Mouse (Mus musculus) fat pad, adult 2 months (tissue): ENCODE measurements around the gene Gns.

Experiments
- DNase-seq: peaks from one replicate; pipeline ENCODE4 v3.0.0-alpha.2; 2011; ENCODE audit warnings: low read depth, low spot score; ENCODE audit errors: extremely low read depth

The Gns gene

GRCm38 (mm10) chr10:121398599-121398998 lies 33.7 kb downstream of the Gns start:
- DNase-seq: no peak

DNA sequence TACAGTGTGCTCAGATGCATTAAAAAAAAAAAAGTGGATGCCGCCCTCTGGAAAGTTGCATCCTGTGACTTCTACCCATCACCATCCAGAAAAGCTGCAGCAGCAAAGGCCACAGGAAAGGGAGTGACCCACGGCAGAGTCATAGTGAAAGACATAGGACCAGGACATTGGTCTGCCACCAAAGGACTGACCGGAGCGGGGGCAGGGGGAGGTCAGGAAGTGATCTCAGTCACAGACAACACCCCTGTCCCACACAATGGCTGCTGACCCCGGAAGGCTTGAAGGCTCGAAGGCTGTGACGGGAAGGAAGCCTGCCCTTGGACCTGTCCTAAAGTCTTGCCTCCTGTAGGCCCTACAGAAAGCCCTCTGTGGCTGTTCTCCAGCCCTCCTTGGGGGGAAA lies 36.1 kb downstream of the Gns start:
- no peak for DNase-seq

DNA sequence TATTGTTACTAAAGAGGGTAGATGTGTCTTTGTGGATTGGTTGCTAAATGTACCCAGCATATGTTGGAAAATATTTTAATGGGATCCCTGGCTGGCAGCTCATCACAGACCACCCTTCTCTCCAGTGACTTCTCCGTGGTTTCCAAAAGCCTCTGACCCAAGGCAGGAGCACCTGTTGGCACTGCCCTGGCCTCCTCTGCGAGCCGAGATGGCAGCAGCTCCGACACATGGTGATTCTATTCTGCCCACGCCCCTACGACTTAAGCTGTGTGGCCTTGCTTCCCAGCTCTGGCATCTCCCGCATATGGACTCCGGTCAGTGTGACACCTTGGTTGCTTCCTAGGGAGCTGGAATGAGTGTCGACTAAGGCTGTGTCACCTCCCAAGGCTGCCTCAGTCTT lies 38.2 kb downstream of the Gns start:
- DNase-seq: no peak

GRCm38 (mm10) chr10:121403946-121404345 lies 39.1 kb downstream of the Gns start:
- DNase-seq: no peak

GRCm38 (mm10) chr10:121409717-121410116 lies 44.8 kb downstream of the Gns start:
- no peak for DNase-seq

- DNase-seq: no peak
These were observed 47.0 kb downstream of the Gns start for GRCm38 (mm10) chr10:121411721-121412455.

- no peak for DNase-seq
These were observed 47.9 kb downstream of the Gns start for GRCm38 (mm10) chr10:121412824-121413223.

DNA sequence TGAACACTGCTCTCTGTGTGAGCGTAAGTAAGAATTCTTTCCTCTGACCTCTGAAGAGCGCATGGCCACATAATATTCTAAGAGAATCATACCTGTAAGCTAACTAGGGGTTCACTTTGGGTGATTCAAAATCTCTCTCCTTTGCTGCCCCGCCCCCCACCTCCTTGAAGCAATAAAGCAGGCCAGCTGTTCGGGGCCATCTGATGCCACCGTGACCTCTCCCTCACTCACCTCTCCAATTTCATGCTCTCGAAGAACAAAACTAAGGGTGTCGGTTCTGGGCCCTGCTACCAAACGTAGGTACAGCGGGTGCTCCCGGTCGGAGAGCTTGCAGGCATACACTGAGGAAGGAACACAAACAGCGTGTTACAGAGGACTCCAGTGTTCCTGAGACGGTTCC lies 49.2 kb downstream of the Gns start:
- DNase-seq: no peak

DNA sequence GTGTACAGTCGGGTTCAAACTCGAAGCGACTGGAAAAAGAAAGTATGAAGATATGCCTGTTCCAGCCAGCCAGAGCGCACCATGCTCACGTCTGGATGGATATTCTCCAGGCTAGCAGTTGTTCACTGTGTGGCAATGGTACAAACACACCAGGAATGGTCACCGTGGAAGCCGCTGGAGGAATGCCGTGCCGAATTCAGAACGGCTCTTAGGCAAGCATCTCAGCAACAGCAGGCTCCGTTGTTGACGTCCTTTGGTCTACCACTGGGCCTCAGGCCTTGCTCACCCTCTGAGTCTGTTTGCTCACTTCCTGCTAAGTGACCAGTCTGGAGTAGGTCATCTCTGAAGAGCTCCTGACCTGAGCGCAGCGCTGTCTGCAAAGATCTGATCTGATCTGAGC lies 53.9 kb downstream of the Gns start:
- no peak for DNase-seq

GRCm38 (mm10) chr10:121419640-121420470 lies 55.0 kb downstream of the Gns start:
- DNase-seq: no peak

GRCm38 (mm10) chr10:121421023-121421422 lies 56.1 kb downstream of the Gns start:
- DNase-seq: peak; percentile 74

DNA sequence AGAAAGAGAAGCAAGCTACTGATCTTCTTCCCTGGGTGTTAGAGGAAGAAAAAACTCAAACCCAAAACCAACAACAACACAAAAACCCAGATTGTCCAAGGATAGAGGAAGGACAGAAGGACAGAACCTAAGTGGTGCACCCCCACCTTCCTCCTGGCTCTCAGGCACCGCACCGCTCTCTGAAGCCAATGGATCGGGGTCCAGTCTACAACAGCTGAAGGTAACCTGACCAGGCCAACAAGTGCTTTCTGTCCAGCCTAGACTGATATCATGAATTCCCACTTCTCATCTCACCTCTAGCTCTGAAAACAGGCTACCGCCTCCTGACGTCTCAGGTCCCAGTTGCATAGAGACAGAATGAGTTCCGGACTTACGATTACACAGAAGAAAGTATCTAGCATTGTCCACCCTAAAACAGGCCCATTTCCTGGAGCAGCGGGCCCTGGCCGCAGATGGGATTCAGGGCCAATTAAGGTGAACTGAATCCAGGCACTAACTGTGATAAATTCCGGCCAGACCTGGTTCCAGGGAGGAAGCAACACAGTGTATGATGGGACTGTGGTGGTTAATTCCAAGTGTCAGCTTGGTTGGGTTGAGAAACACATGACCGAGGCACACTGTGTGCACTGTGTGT lies 56.9 kb downstream of the Gns start:
- no peak for DNase-seq

DNA sequence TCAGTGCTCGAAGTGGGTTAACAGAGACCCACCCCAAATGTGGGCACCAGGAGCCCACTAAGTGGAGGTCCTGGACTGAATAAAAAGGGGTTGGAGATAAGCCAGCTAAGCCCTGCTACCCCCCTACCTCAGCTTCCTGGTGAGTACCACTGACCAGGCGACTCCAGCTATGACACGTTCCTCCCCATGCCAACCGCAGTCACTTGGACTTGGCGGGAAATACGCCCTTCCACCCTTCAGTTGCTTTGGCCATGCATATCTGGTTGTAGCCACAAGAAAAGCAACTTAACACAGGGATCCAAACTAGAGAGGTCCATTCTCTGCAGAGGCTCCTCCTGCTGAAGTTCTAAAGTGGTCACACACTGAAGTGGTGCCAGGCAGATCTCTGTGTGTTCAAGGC lies 57.4 kb downstream of the Gns start:
- no peak for DNase-seq

GRCm38 (mm10) chr10:121423541-121424349 lies 58.9 kb downstream of the Gns start:
- DNase-seq: no peak

DNA sequence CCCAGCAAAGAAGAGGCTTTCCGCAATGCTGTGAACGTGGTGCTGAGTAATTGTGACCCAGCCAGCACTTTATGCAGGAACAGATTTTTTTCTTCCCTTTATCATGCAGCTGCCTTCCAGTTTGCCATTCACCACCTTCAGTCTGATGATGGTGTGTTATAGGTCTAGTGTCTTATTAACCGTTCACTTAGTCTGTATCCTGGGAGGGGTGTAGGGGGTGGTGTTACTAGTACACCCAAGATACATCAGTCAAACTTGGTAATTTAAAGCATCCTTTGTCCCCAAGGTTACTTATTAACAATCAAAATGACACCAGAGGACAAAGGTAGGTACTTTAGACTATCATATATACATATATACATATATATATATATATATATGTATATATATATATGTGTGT lies 59.6 kb downstream of the Gns start:
- DNase-seq: no peak

DNA sequence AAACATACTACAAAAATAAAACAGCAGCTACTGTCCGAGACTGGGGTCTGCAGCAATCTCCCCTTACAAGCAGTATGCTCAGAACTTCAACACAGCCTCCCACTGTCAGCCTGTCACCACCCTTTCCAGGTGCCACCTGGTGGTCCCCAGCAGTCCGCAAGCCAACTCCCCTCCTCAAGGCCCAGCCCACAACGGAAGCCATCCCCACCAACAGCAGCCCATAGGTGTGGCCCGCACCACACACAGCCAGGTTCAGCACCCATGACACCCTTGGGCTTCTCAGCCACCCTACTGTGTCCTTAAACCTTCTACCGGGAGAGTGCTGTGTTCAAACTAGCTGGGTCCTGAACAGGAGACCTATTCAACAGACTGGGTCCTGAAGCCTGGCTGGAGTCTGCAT lies 60.2 kb downstream of the Gns start:
- no peak for DNase-seq

DNA sequence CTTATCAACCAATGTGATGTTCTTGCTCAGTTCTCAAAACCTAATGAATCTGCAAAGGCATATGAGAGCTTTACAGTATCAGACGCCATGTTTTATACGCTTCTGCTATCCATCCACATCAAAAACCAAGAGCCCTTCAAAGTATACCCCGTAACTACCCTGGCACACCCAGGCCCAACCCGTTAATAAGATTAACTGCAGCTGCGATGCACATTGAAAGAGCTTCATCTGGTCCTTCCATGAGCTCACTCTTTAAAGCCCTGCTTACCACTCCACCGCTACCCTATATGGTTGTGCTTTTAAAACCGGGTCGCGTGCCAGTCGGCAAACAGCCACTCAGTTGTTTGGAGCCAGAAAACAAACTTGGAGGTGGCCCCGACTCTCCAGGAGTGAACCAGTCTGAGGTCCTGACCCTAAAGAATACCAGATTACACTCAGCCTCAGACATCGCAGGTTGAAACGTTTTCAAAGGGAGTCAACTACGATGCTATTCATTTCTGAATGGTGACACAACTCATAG lies 60.7 kb downstream of the Gns start:
- no peak for DNase-seq

- DNase-seq: no peak
These were observed 61.7 kb downstream of the Gns start for GRCm38 (mm10) chr10:121426458-121427070.

DNA sequence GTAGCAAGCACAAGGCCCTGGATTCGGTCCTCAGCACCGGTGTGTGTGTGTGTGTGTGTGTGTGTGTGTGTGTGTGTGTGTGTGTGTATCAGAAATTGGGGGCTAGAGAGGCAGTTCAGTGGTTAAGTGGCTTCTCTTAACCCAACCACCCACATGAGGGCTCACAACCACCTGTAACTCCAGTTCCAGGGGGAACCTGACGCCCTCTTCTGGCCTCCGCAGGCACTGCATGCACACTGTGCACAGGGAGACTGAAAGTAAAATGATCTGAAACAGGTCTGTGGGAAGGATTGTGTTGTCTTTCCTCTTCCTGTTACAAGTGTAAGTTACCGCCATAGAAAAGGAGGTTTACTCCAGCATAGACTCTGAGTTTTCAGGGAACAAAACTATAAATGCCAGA lies 62.2 kb downstream of the Gns start:
- no peak for DNase-seq

DNA sequence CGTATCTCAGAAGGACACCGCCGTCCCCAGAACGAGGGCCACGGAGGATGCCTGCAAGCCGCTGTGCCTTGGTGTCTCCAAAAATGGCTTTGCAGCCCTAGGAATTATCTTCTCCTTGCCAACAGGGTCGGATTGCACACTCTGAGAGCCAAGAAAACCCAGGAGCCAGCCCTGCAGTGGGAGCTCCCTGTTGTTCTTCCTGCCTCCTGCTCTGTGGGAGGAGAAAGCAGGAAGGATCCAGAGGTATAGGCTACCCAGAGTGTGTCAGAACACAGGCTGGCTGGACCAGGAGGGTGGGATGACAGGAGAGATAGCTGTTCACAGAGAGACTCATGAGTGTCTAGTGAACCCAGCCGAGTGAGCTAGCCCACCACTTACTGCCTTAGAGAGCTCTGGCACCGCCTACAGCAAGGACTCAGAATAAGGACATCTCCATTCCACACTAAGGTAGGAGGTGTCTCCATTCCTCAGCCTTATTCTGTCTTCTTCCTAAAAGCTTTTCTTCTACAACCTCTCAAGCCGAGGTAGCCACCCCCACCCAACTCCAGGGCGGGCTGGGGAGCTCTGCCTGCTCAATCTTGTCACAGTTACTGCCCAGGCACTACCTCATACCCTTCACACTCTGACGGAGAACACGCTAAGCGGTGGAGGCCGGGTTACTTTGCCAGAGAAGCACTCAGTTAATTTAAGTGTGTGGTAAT lies 63.3 kb downstream of the Gns start:
- DNase-seq: no peak
